Mouse (Mus musculus): Measurements from ENCODE around the gene Map3k9.

DNA sequence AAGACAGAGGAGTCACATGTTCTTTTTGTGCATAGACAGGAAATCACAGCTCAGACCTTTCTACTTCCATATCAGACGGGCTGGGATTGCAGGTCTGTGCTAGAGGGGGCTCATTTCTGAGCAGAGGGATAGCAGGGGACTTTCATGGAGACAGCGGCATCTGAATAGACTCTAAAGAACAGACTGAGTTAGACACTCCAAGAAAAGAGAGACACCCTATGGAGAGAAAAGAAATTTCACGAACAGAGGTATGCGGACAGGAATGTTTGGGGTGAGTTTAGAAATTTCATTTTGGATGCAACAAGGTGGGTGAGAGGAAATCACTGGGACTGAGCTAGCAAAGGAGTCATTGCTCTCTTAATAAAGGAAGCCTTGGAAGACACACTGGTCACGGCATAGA lies 93.1 kb downstream of the Map3k9 start:
- no peak for TF ChIP-seq POLR2A (IDR thresholded peaks at IDR 0.05; ENCODE audit: borderline replicate concordance, extremely low read depth, low read depth, low read length)
- TF ChIP-seq CTCF (IDR thresholded peaks at IDR 0.05; ENCODE audit: insufficient read depth, low read length), result no peak

All from lung, adult 2 months (tissue).